Mouse (Mus musculus) midbrain, embryonic 15.5 days (tissue): Measurements from ENCODE around the gene Selenos. TPM values are rescaled to one million over a fixed set of nuclear protein-coding genes. Genes with fewer than 3 reads are reported as not detected.

Experiments
- ATAC-seq: fragments of 200-750 bp; cut with Nextera tagmentation; replicated peaks from 2 replicates; pipeline ENCODE4 v1.8.0; 2017; ENCODE audit warnings: moderate TSS enrichment
- H3K27ac ChIP-seq: fragments of 300-500 bp; sonication (generic); 2 replicates; pipeline ENCODE4 v1.5.1; 2015; ENCODE audit warnings: mild to moderate bottlenecking, inconsistent platforms
- H3K27me3 ChIP-seq: fragments of 300-500 bp; sonication (generic); replicated peaks from 2 replicates; pipeline ENCODE4 v1.6.1; 2015; ENCODE audit warnings: inconsistent platforms
- H3K36me3 ChIP-seq: fragments of 300-500 bp; sonication (generic); replicated peaks from 2 replicates; pipeline ENCODE4 v1.6.1; 2015; ENCODE audit warnings: inconsistent platforms
- H3K4me1 ChIP-seq: fragments of 300-500 bp; sonication (generic); 2 replicates; pipeline ENCODE4 v1.6.1; 2015; ENCODE audit warnings: inconsistent platforms
- H3K4me2 ChIP-seq: fragments of 300-500 bp; sonication (generic); 2 replicates; pipeline ENCODE4 v1.6.1; 2015; ENCODE audit warnings: inconsistent platforms, mild to moderate bottlenecking, moderate library complexity
- H3K4me3 ChIP-seq: fragments of 300-500 bp; sonication (generic); 2 replicates; pipeline ENCODE4 v1.5.1; 2015; ENCODE audit warnings: mild to moderate bottlenecking, inconsistent platforms
- H3K9ac ChIP-seq: fragments of 300-500 bp; sonication (generic); 2 replicates; pipeline ENCODE4 v1.6.1; 2015; ENCODE audit warnings: mild to moderate bottlenecking, inconsistent platforms
- H3K9me3 ChIP-seq: fragments of 300-500 bp; sonication (generic); 2 replicates; pipeline ENCODE4 v1.6.1; 2016; ENCODE audit warnings: inconsistent platforms
- WGBS: fragments of 180-500 bp; shearing (Covaris S2); methylation state at CpG from one replicate; pipeline ENCODE4 v1.1.7; 2015; ENCODE audit warnings: mixed read lengths; 5-methylcytosine and 5-hydroxymethylcytosine counted together
- polyA plus RNA-seq: library from polyadenylated mRNA; unstranded; fragments of >200 nt; fragmentation: Nextera tagmentation; extraction: Ambion mirVana; gene quantifications from 2 replicates; pipeline ENCODE4 v1.2.1, GENCODE M21; 2015

Gene Selenos
- polyA plus RNA-seq, 1 experiment from 2014 or later = 80.2 TPM

GRCm38 (mm10) chr7:66091553-66091952 is 12.1 kb downstream of the Selenos start:
- no peaks in the 10 kb centered on the region for H3K9me3 ChIP-seq
- H3K4me1 ChIP-seq = no peaks in the 10 kb centered on the region
- H3K4me3 ChIP-seq = no peak overlapping the region
- H3K27ac ChIP-seq = no peak overlapping the region
- ATAC-seq = no peak
- WGBS = 88% methylated on average over 7 of the region's 7 CpGs
- H3K4me2 ChIP-seq = no peak overlapping the region
- no peaks in the 10 kb centered on the region for H3K27me3 ChIP-seq
- H3K9ac ChIP-seq = no peak overlapping the region
- H3K36me3 ChIP-seq = peaks cover 34% of the 10 kb centered on the region; the same call in 1 of the 2 replicates

- Histone ChIP-seq H3K4me3 (no peak overlapping the region), H3K9ac (no peak overlapping the region), H3K27me3 (no peaks in the 10 kb centered on the region), H3K27ac (no peak overlapping the region), H3K4me2 (no peak overlapping the region), H3K36me3 (peaks cover 24% of the 10 kb centered on the region; the same call in 1 of the 2 replicates), H3K4me1 (no peaks in the 10 kb centered on the region), H3K9me3 (no peaks in the 10 kb centered on the region)
- 90% methylated on average over 8 of the region's 8 CpGs for WGBS
- no peak for ATAC-seq
Observed at GRCm38 (mm10) chr7:66092656-66093055, 13.2 kb downstream of the Selenos start.

- Histone ChIP-seq H3K4me1 (no peaks in the 10 kb centered on the region), H3K36me3 (peaks cover 11% of the 10 kb centered on the region; the same call in 1 of the 2 replicates), H3K9me3 (no peaks in the 10 kb centered on the region), H3K27ac (no peak overlapping the region), H3K4me2 (no peak overlapping the region), H3K4me3 (no peak overlapping the region), H3K9ac (no peak overlapping the region), H3K27me3 (no peaks in the 10 kb centered on the region)
- WGBS = 74% methylated on average over 5 of the region's 5 CpGs
- ATAC-seq = no peak
Observed at GRCm38 (mm10) chr7:66094141-66094540, 14.7 kb downstream of the Selenos start.

- Histone ChIP-seq H3K4me3 (no peak overlapping the region), H3K4me2 (no peak overlapping the region), H3K9me3 (no peaks in the 10 kb centered on the region), H3K27me3 (0 out of 2 replicates have a peak, but pooled peaks cover 3% of the 10 kb centered on the region), H3K27ac (no peak overlapping the region), H3K36me3 (no peaks in the 10 kb centered on the region), H3K9ac (no peak overlapping the region), H3K4me1 (no peaks in the 10 kb centered on the region)
- 86% methylated on average over 7 of the region's 7 CpGs for WGBS
- ATAC-seq = no peak
Observed at GRCm38 (mm10) chr7:66098803-66099202, 19.4 kb downstream of the Selenos start.

- Histone ChIP-seq H3K27me3 (peaks cover 16% of the 10 kb centered on the region; the same call in 1 of the 2 replicates), H3K36me3 (no peaks in the 10 kb centered on the region), H3K4me1 (no peaks in the 10 kb centered on the region), H3K9me3 (no peaks in the 10 kb centered on the region), H3K9ac (no peak overlapping the region), H3K4me3 (no peak overlapping the region), H3K27ac (no peak overlapping the region), H3K4me2 (no peak overlapping the region)
- WGBS = 3% methylated on average over 4 of the region's 4 CpGs
- no peak for ATAC-seq
Observed at GRCm38 (mm10) chr7:66101866-66102265, 22.4 kb downstream of the Selenos start.

GRCm38 (mm10) chr7:66104531-66104930 is 25.1 kb downstream of the Selenos start:
- WGBS = 86% methylated on average over 5 of the region's 5 CpGs
- Histone ChIP-seq H3K36me3 (no peaks in the 10 kb centered on the region), H3K9ac (no peak overlapping the region), H3K27me3 (peaks cover 22% of the 10 kb centered on the region; the same call in 1 of the 2 replicates), H3K4me3 (no peak overlapping the region), H3K9me3 (no peaks in the 10 kb centered on the region), H3K27ac (no peak overlapping the region), H3K4me2 (no peak overlapping the region), H3K4me1 (peaks cover 6% of the 10 kb centered on the region)
- ATAC-seq = no peak

- ATAC-seq = no peak
- no peaks in the 10 kb centered on the region for H3K36me3 ChIP-seq
- peaks cover 22% of the 10 kb centered on the region; the same call in 1 of the 2 replicates for H3K27me3 ChIP-seq
- no peak overlapping the region for H3K4me3 ChIP-seq
- H3K9me3 ChIP-seq = no peaks in the 10 kb centered on the region
- WGBS = 74% methylated on average over 4 of the region's 4 CpGs
- no peak overlapping the region for H3K9ac ChIP-seq
- H3K4me2 ChIP-seq = no peak overlapping the region
- H3K4me1 ChIP-seq = peaks cover 10% of the 10 kb centered on the region
- H3K27ac ChIP-seq = no peak overlapping the region
Observed at GRCm38 (mm10) chr7:66105771-66106170, 26.3 kb downstream of the Selenos start.

- H3K9me3 ChIP-seq = no peaks in the 10 kb centered on the region
- no peaks in the 10 kb centered on the region for H3K36me3 ChIP-seq
- no peak overlapping the region for H3K4me3 ChIP-seq
- H3K4me2 ChIP-seq = no peak overlapping the region
- H3K9ac ChIP-seq = no peak overlapping the region
- peaks cover 18% of the 10 kb centered on the region; the same call in 1 of the 2 replicates for H3K27me3 ChIP-seq
- H3K27ac ChIP-seq = no peak overlapping the region
- 78% methylated on average over 7 of the region's 7 CpGs for WGBS
- no peak for ATAC-seq
- H3K4me1 ChIP-seq = peaks cover 19% of the 10 kb centered on the region
Observed at GRCm38 (mm10) chr7:66106581-66107056, 27.2 kb downstream of the Selenos start.

GRCm38 (mm10) chr7:66107206-66107605 is 27.8 kb downstream of the Selenos start:
- no peak overlapping the region for H3K4me3 ChIP-seq
- WGBS = 80% methylated on average over 11 of the region's 11 CpGs
- H3K4me1 ChIP-seq = peaks cover 25% of the 10 kb centered on the region
- peaks cover 18% of the 10 kb centered on the region; the same call in 1 of the 2 replicates for H3K27me3 ChIP-seq
- H3K27ac ChIP-seq = no peak overlapping the region
- H3K36me3 ChIP-seq = no peaks in the 10 kb centered on the region
- H3K9ac ChIP-seq = no peak overlapping the region
- no peaks in the 10 kb centered on the region for H3K9me3 ChIP-seq
- ATAC-seq = no peak
- H3K4me2 ChIP-seq = no peak overlapping the region

GRCm38 (mm10) chr7:66107930-66108329 is 28.5 kb downstream of the Selenos start:
- H3K36me3 ChIP-seq = no peaks in the 10 kb centered on the region
- no peak overlapping the region for H3K27ac ChIP-seq
- H3K27me3 ChIP-seq = peaks cover 18% of the 10 kb centered on the region; the same call in 1 of the 2 replicates
- ATAC-seq = no peak
- no peak overlapping the region for H3K9ac ChIP-seq
- H3K4me2 ChIP-seq = no peak overlapping the region
- H3K4me3 ChIP-seq = no peak overlapping the region
- H3K9me3 ChIP-seq = no peaks in the 10 kb centered on the region
- H3K4me1 ChIP-seq = peaks cover 29% of the 10 kb centered on the region
- WGBS = 8% methylated on average over 7 of the region's 7 CpGs

GRCm38 (mm10) chr7:66108961-66109854 is 29.8 kb downstream of the Selenos start, which contains the start of gene Chsy1:
TSS of gene Chsy1 (plus strand) at chr7:66109515.
- peaks cover 39% of the 10 kb centered on the region for H3K4me1 ChIP-seq
- peaks cover 18% of the 10 kb centered on the region; the same call in 1 of the 2 replicates for H3K27me3 ChIP-seq
- no peaks in the 10 kb centered on the region for H3K36me3 ChIP-seq
- peak; percentile 93 for ATAC-seq
- H3K27ac ChIP-seq = peak within 1 kb of the TSS; percentile 95
- under 1% methylated on average over 97 of the region's 123 CpGs for WGBS
- H3K4me3 ChIP-seq = peak within 1 kb of the TSS; percentile 99
- peak within 1 kb of the TSS; percentile 94 for H3K9ac ChIP-seq
- peak within 1 kb of the TSS; percentile 99 for H3K4me2 ChIP-seq
- H3K9me3 ChIP-seq = no peaks in the 10 kb centered on the region

- Histone ChIP-seq H3K27ac (peak overlapping the region; percentile 95), H3K36me3 (no peaks in the 10 kb centered on the region), H3K4me1 (peaks cover 45% of the 10 kb centered on the region), H3K4me2 (peak overlapping the region; percentile 99), H3K9me3 (no peaks in the 10 kb centered on the region), H3K27me3 (peaks cover 16% of the 10 kb centered on the region; the same call in 1 of the 2 replicates), H3K4me3 (peak overlapping the region; percentile 99), H3K9ac (peak overlapping the region; percentile 94)
- WGBS = under 1% methylated on average over 66 of the region's 77 CpGs
- ATAC-seq = peak; percentile 77
Observed at GRCm38 (mm10) chr7:66109855-66110635, 30.6 kb downstream of the Selenos start.
